Mouse (Mus musculus) CH12.LX (cell line): ENCODE measurements at regions not wholly inside any gene's neighbourhood (a gene's known extent, or its start where the extent isn't known, plus 50 kb on each side); places are given as distances from the start of the nearest gene placed in this dataset.

Experiments
- CHD1 ChIP-seq: IDR thresholded peaks from 2 replicates; pipeline ENCODE4 v1.6.1; 2012; ENCODE audit warnings: low read depth, low read length, improper control_type of control experiment, inconsistent platforms
- CTCF ChIP-seq, 2 experiments: IDR thresholded peaks in 1 of 2; conservative IDR thresholded peaks in 1 of 2; 2 replicates each; pipeline ENCODE4 v1.5.1; 2011 to 2012; ENCODE audit warnings: low read depth in 2 of 2, low read length in 2 of 2, improper control_type of control experiment in 1 of 2, inconsistent platforms in 1 of 2, mild to moderate bottlenecking in 1 of 2, moderate library complexity in 1 of 2
- E2F4 ChIP-seq: IDR thresholded peaks from 2 replicates; pipeline ENCODE4 v1.6.1; 2011; ENCODE audit warnings: low read depth, low read length, improper control_type of control experiment; ENCODE audit not compliant: insufficient replicate concordance
- EP300 ChIP-seq: IDR thresholded peaks from 2 replicates; pipeline ENCODE4 v1.6.1; 2011; ENCODE audit warnings: low read length, improper control_type of control experiment
- ETS1 ChIP-seq: conservative IDR thresholded peaks from 2 replicates; pipeline ENCODE4 v1.6.1; 2012; ENCODE audit warnings: low read depth, mild to moderate bottlenecking, inconsistent platforms, low read length, improper control_type of control experiment, moderate library complexity
- HCFC1 ChIP-seq: IDR thresholded peaks from 2 replicates; pipeline ENCODE4 v1.6.1; 2012; ENCODE audit warnings: low read depth, mild to moderate bottlenecking, inconsistent platforms, low read length, improper control_type of control experiment
- POLR2A ChIP-seq: IDR thresholded peaks from 2 replicates; pipeline ENCODE4 v1.6.1; 2011; ENCODE audit warnings: low read depth, mild to moderate bottlenecking, improper control_type of control experiment, low read length
- SIN3A ChIP-seq: IDR thresholded peaks from 2 replicates; pipeline ENCODE4 v1.6.1; 2012; ENCODE audit warnings: low read length, improper control_type of control experiment, inconsistent platforms
- USF1 ChIP-seq: IDR thresholded peaks from 2 replicates; pipeline ENCODE4 v1.6.1; 2014; ENCODE audit warnings: low read depth, mild to moderate bottlenecking, inconsistent platforms, low read length, improper control_type of control experiment
- ZC3H11A ChIP-seq: IDR thresholded peaks from 2 replicates; pipeline ENCODE4 v1.6.1; 2012; ENCODE audit warnings: low read depth, mild to moderate bottlenecking, inconsistent platforms, low read length, improper control_type of control experiment

DNA sequence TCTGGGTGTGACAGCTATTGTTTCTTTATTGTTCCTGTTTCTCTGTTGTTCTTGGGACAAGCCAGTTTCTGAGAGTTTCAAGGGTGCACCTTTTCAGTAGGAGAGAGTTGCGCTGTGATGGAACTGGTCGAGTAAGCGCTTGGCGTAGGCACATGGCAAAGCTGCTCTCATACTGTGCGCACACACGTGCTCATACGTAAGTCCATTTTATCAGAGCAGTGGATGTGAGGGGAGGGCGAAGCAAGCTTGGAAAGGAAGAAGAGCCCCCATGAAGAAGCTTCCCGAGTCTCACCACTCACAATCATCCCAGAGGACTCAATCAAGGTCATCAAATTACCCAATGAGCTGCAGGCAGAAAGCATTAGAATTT lies 75.3 kb upstream of the Fam13c start:
- TF ChIP-seq CTCF (conservative IDR thresholded peaks at IDR 0.05 in 1 of 2, IDR thresholded peaks at IDR 0.05 in 1 of 2; ENCODE audit: low read depth in 2 of 2, low read length in 2 of 2) (no peak), ZC3H11A (no peak), ETS1 (no peak), USF1 (no peak), CHD1 (no peak), EP300 (no peak), HCFC1 (no peak), E2F4 (no peak), POLR2A (no peak), SIN3A (no peak)
